Mouse (Mus musculus) activated CD4-positive, CD25-positive, alpha-beta regulatory T cell, adult 4 months (primary cell): ENCODE data around the gene Gm45711. TPM values are rescaled to one million over a fixed set of nuclear protein-coding genes. Genes with fewer than 3 reads are reported as not detected.
"Not testable (repeated sequence)": the region's sequence is repeated elsewhere in the genome, so short reads cannot be mapped to it uniquely, and the experiment has no call there.

Experiments used
- ATAC-seq: one replicate; pipeline ENCODE4 v1.8.0; 2017
- polyA plus RNA-seq, 2 experiments: library from polyadenylated mRNA; unstranded; fragments of 100-300 nt; shearing (Covaris generic); gene quantifications; one replicate each; pipeline ENCODE4 v1.2.1; 2017

The Gm45711 gene
- polyA plus RNA-seq, 2 experiments from 2014 or later: not detected

DNA sequence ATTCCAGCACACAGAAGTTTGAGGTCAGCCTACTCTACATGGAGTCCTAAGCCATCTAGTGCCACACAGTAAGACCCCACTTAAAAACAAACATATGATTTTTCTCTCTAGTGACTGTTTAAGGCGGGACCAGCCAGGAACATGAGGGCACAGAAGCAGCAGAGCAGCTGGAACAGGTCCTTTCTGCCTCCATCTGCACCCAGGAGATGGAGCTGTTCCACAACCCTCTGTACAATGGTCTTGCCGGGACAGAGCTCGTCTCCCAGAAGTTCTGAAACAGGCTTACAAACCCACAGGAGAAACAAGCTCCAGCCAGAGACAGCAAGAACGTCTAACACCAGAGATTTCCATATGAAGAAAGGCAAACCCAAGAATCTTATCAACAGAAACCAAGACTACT lies 3.4 kb upstream of the Gm45711 start:
- no peak for ATAC-seq

DNA sequence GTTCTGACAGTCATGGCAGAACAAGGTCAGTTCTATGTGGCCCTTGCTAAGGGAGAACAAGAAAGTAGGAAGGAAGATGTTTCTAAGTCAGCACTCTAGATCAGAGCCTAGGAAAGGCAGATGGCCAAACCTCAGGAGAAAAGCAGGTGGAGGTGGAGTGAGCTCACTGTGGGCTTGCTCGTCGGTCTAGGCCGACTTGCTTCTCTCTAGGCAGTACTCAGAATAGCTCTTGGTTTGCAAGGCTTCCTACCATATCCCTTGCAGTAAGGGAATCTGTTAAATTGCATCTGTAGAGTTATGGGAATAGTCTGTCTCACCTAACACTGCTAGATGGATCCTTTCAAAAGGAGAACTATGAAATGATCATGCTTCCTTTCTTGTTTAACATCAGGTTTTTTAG lies 2.1 kb upstream of the Gm45711 start:
- not testable (repeated sequence) for ATAC-seq

DNA sequence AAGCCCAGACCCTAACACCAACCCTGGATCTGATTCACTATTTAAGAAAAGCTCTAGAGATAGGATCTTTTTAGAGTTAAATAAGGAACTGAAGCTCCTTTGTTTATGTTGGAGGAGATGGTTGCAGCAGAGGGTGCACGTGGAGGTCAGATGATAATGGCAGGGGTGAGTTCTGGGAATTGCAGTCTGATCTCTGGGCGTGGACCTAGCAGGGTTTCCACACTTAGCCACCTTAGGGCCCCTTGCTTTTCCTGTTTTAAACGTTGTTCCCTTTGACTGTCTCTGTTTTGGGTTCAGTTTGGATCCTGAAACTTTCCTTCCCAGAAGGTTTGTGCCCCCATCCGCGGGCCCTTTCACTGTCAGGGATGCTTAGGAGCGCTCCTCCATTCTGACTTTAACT lies 1.5 kb downstream of the Gm45711 start:
- ATAC-seq: not testable (repeated sequence)

GRCm38 (mm10) chr8:104304962-104305361 lies 4.9 kb downstream of the Gm45711 start:
- no peak for ATAC-seq

- not testable (repeated sequence) for ATAC-seq
Observed at GRCm38 (mm10) chr8:104302536-104302935, 7.3 kb downstream of the Gm45711 start.

GRCm38 (mm10) chr8:104301577-104301976 lies 8.3 kb downstream of the Gm45711 start:
- ATAC-seq: not testable (repeated sequence)

GRCm38 (mm10) chr8:104294396-104294795 lies 15.5 kb downstream of the Gm45711 start:
- ATAC-seq: no peak

DNA sequence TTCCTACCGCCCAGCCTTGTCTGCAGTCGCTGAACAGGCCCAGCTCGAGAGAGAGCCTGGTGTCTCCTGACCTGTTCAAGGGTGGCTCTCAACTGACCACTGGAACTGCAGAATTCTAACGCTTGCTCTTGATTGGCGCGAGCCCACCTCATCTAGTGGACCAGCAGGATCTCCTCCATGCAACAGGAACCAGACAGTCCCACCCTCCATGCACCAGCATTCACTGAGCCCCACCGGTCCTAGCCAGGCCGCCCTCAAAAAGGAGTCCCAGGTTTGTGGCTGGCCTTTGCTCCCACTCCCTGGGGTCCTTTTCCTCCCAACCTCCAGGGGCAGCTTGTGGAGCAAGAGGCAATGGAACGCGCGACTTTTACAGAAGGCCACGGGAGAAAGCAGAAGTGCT lies 16.8 kb downstream of the Gm45711 start, which contains the start of gene Cmtm2a:
Cmtm2a (minus strand) TSS at position 101 of the 400 bp plus-strand sequence.
- not testable (repeated sequence) for ATAC-seq

DNA sequence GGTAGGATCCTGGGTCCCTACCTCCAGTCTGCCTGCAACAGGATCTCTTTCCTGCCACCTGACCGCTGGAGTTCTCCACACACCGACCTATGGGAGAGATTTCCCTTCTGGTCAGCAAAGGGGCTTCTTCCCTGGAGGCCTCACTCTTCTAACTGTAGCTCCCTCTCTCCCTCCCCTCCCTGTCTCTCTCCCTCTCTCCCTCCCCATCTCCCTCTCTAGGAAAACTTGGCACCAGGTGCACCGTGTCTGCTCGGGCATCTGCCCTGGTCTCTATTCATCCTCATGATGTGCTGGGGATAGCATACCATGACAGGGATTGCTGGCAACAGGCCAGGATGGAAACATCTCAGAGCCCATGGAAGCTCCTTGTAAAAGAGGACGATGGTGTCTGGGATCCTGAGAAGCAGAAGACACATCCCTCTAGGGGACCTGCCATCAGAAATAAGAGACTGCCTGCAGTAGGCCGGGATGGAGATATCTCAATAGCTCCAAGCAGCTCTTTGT lies 40.9 kb downstream of the Gm45711 start:
- ATAC-seq: no peak

DNA sequence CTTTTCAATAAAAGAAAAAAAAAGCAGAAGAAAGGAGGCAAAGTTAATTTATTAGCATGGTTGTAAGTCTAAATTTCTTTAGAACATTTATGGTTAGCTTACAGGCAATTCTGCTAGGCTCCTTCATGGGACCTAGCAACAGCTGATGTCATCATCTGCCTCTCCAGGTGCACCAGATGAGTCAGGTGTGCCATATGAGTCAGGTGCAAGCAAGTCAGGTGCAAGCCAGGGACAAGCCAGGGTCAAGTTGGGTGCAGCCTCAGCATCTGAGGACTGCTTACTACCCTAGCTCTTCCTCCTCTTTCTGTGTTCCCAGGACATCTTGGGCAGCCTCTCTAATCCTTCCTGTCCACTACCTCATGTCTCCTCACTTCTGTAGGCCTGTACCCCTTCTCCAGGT lies 41.5 kb downstream of the Gm45711 start:
- ATAC-seq: no peak

- not testable (repeated sequence) for ATAC-seq
Observed at GRCm38 (mm10) chr8:104264271-104264935, 45.5 kb downstream of the Gm45711 start.

DNA sequence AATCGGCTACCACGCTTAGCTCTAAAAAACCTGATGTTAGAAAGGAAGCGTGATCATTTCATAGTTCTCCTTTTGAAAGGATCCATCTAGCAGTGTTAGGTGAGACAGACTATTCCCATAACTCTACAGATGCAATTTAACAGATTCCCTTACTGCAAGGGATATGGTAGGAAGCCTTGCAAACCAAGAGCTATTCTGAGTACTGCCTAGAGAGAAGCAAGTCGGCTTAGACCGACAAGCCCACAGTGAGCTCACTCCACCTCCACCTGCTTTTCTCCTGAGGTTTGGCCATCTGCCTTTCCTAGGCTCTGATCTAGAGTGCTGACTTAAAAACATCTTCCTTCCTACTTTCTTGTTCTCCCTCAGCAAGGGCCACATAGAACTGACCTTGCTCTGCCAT lies 48.1 kb downstream of the Gm45711 start:
- not testable (repeated sequence) for ATAC-seq

GRCm38 (mm10) chr8:104253016-104253415 lies 56.9 kb downstream of the Gm45711 start:
- ATAC-seq: peak; percentile 22

- ATAC-seq: no peak
Observed at GRCm38 (mm10) chr8:104251461-104251860, 58.4 kb downstream of the Gm45711 start.

GRCm38 (mm10) chr8:104250439-104251367 lies 59.2 kb downstream of the Gm45711 start, which contains the start of gene Cklf:
TSS of gene Cklf (plus strand) at chr8:104250861.
- ATAC-seq: peak; percentile 37

DNA sequence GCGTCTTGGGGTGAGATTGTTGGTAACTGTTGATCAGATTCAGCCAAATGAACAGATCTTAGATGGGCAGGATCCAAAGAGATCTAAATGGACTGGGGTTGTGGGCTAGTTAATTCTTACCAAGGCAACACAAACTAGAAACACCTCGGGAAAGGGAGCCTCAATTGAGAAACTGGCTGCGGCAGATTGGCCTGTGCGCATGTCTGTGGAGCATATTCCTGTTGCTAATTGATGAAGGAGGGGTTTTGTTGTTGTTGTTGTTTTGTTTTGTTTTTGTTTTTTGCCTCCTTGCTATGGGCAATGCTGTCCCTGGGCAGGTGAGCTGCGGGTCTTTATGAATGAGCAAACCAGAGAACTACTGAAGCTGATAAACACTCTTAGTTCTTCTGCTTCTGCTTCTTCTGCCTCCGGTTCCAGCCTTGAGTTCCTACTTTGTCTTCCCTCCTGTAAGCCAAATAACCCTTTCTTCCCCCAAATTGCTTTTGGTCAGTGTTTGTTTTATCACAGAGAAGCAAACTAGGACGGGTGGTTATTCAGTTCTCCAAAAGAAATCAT lies 60.4 kb downstream of the Gm45711 start:
- no peak for ATAC-seq

DNA sequence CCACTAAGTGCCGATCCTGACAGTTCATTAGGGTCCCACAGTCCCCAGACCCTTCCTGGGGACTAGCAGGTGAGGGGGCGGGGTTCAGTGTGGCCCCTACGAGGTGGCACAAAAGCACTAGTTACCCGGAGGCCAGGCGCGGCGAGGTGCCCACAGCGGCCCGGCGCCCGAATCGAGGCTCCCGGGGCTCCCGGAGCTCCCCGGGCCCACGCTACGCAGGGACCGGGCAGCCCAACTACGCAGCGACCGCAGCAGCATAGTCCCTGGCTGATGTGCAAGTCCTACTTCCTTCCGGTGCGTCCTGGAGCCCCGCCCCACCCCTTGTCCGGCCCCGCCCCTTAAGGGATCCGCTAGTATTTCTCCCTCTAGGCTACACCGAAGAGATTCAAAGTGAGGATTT lies 61.6 kb downstream of the Gm45711 start, which contains the start of gene Tk2:
Tk2 (minus strand) TSS at position 283 of the 400 bp plus-strand sequence.
- ATAC-seq: peak; percentile 70

DNA sequence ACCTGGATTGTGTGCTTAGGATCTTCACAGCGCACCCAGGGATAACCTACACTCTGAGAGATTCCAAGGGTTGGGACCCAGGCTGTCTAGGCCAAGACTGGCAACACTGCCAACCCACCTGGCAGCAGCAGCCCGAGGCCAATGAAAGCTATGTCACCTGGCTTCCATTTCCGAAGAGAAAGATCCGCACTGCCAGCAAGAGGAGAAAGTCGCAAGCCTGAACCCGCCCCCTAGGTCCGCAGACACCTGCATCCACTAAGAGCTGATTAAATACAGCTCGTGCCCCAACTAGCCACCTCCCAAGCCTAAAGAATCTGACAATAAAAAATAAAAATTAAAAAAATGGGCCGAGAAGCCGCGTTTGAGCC lies 62.0 kb downstream of the Gm45711 start:
- peak; percentile 9 for ATAC-seq

GRCm38 (mm10) chr8:104247054-104247907 lies 62.6 kb downstream of the Gm45711 start:
- ATAC-seq: peak; percentile 72

DNA sequence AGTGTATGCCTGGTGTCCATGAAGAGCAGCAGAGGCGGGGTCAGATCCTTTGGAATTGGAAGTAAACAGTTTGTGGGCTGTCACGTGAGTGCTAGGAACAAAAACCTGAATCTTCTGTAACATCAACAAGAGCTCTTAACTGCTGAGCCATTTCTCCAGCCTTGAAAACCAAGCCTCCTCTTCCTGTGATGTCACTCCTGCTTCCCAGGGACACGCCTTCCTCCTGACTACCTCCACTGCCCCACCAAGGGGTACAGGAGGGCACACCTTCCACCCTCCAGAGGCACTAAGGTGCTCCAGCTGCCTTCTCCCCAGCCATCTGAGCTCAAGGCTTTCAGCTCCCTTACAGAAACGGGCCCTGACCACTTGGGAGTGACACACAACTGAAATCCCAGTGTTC lies 63.3 kb downstream of the Gm45711 start:
- no peak for ATAC-seq

- no peak for ATAC-seq
Observed at GRCm38 (mm10) chr8:104242038-104242644, 67.7 kb downstream of the Gm45711 start.
